Mouse (Mus musculus) heart, adult 2 months (tissue): ENCODE data around the gene Hesx1.

Experiments used
- CTCF ChIP-seq: fragments of 200-600 bp; IDR thresholded peaks from 2 replicates; pipeline ENCODE4 v1.8.1; 2022; ENCODE audit warnings: antibody characterized with exemption, mild to moderate bottlenecking, moderate library complexity
- EP300 ChIP-seq: fragments of 200-500 bp; IDR thresholded peaks from 2 replicates; pipeline ENCODE4 v1.6.1; 2011; ENCODE audit warnings: low read depth, low read length, control low read depth; ENCODE audit not compliant: insufficient read depth
- POLR2A ChIP-seq: fragments of 200-500 bp; IDR thresholded peaks from 2 replicates; pipeline ENCODE4 v1.6.1; 2011; ENCODE audit warnings: mild to moderate bottlenecking, low read depth, low read length, control low read depth; ENCODE audit not compliant: insufficient read depth

DNA sequence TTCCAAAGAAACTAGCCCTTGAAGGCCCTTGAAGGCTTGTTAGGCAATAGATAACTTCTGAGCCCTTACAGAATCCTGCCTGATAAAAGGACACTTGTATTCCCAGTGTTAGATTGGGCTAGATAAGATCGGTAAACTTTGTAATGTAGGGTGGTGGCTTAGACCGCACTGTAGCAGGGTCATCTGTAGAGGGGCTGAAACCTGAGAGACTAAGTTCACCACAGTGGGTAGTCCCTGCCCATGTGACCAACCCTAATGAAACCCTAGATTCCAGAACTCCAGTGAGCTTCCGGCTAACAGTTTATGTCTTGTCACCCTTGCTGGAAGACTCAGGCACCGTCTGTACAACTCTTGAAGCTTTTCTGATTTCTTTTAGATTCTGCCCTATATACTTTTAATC is 19.4 kb downstream of the Hesx1 start:
- TF ChIP-seq CTCF (no peak), EP300 (no peak), POLR2A (no peak)
